Mouse (Mus musculus) lung, postnatal 4 days (tissue): ENCODE data around the gene Bmper.

Experiments used
- DNase-seq, 2 experiments: peaks; one replicate each; pipeline ENCODE4 v3.0.0; 2021

Gene Bmper

GRCm38 (mm10) chr9:23377831-23378730 lies 155.2 kb downstream of the Bmper start:
- no peak for DNase-seq

- peak in 1 of 2 experiments; percentile 32 for DNase-seq
Observed at GRCm38 (mm10) chr9:23378731-23379170, 155.9 kb downstream of the Bmper start.

- DNase-seq: no peak
Observed at GRCm38 (mm10) chr9:23380171-23380835, 157.4 kb downstream of the Bmper start.

- DNase-seq: no peak
Observed at GRCm38 (mm10) chr9:23383291-23383690, 160.4 kb downstream of the Bmper start.

GRCm38 (mm10) chr9:23383837-23384236 lies 161.0 kb downstream of the Bmper start:
- DNase-seq: no peak

GRCm38 (mm10) chr9:23384880-23385279 lies 162.0 kb downstream of the Bmper start:
- no peak for DNase-seq

GRCm38 (mm10) chr9:23386201-23386600 lies 163.3 kb downstream of the Bmper start:
- DNase-seq: no peak

- DNase-seq: no peak
Observed at GRCm38 (mm10) chr9:23390118-23390517, 167.2 kb downstream of the Bmper start.

GRCm38 (mm10) chr9:23394652-23395317 lies 171.9 kb downstream of the Bmper start:
- peak; percentile 56 to 75 for DNase-seq

GRCm38 (mm10) chr9:23396186-23396585 lies 173.3 kb downstream of the Bmper start:
- DNase-seq: no peak

GRCm38 (mm10) chr9:23397876-23398275 lies 175.0 kb downstream of the Bmper start:
- DNase-seq: no peak

- DNase-seq: peak; percentile 8 to 38
Observed at GRCm38 (mm10) chr9:23399638-23400284, 176.9 kb downstream of the Bmper start.

- DNase-seq: no peak
Observed at GRCm38 (mm10) chr9:23407416-23407815, 184.5 kb downstream of the Bmper start.

- DNase-seq: no peak
Observed at GRCm38 (mm10) chr9:23407935-23408781, 185.3 kb downstream of the Bmper start.

GRCm38 (mm10) chr9:23410567-23410966 lies 187.7 kb downstream of the Bmper start:
- no peak for DNase-seq

GRCm38 (mm10) chr9:23412956-23413355 lies 190.1 kb downstream of the Bmper start:
- DNase-seq: no peak

- DNase-seq: no peak
Observed at GRCm38 (mm10) chr9:23419107-23419506, 196.2 kb downstream of the Bmper start.

GRCm38 (mm10) chr9:23423748-23424147 lies 200.9 kb downstream of the Bmper start:
- no peak for DNase-seq

- DNase-seq: no peak
Observed at GRCm38 (mm10) chr9:23432631-23433030, 209.8 kb downstream of the Bmper start.

GRCm38 (mm10) chr9:23433238-23433637 lies 210.4 kb downstream of the Bmper start:
- no peak for DNase-seq

GRCm38 (mm10) chr9:23436751-23437150 lies 213.9 kb downstream of the Bmper start:
- DNase-seq: no peak

GRCm38 (mm10) chr9:23438662-23439061 lies 215.8 kb downstream of the Bmper start:
- no peak for DNase-seq
